Mouse (Mus musculus) megakaryocyte-erythroid progenitor cell, adult 5 weeks (primary cell): ENCODE measurements around the gene Cnbd2. TPM values are rescaled to one million over a fixed set of nuclear protein-coding genes. Genes with fewer than 3 reads are reported as not detected.

Experiments used
- polyA plus RNA-seq: library from polyadenylated mRNA; stranded (reverse); fragments of >175 nt; gene quantifications from 2 replicates; pipeline ENCODE4 v1.2.3, GENCODE M21; 2012

Gene Cnbd2
- 2.3 and 2.5 TPM in 2 replicates for polyA plus RNA-seq

GRCm38 (mm10) chr2:156312297-156312897 lies at the start of gene Cnbd2, which contains the start of gene Scand1:
Gene Cnbd2 (plus strand): TSS chr2:156312299.
Gene Scand1 (minus strand): TSS chr2:156312704.

GRCm38 (mm10) chr2:156420694-156421380 lies 108.7 kb downstream of the Cnbd2 start, which contains the start of gene Epb41l1:
Gene Epb41l1 (plus strand): TSS chr2:156420909.

Other genes starting within 250 kb of the Cnbd2 start
- 3.5 and 5.3 TPM in 2 replicates for gene Spag4, start 247.1 kb upstream of the Cnbd2 start, polyA plus RNA-seq
- 36.1 and 36.4 TPM in 2 replicates for gene Cpne1, start 200.3 kb upstream of the Cnbd2 start, polyA plus RNA-seq
- 4.0 and 4.6 TPM in 2 replicates for gene Rbm12, start 200.3 kb upstream of the Cnbd2 start, polyA plus RNA-seq
- 2.8 and 3.6 TPM in 2 replicates for gene Gm28036, start 185.2 kb upstream of the Cnbd2 start, polyA plus RNA-seq
- gene Romo1, start 168.3 kb upstream of the Cnbd2 start, polyA plus RNA-seq: 262 TPM in 2 replicates
- 25.1 and 26.9 TPM in 2 replicates for gene Nfs1, start 168.1 kb upstream of the Cnbd2 start, polyA plus RNA-seq
- 330 and 499 TPM in 2 replicates for gene Rbm39, start 132.1 kb upstream of the Cnbd2 start, polyA plus RNA-seq
- 31.4 and 48.9 TPM in 2 replicates for gene Phf20, start 115.8 kb upstream of the Cnbd2 start, polyA plus RNA-seq
- gene Scand1, start 405 bp downstream of the Cnbd2 start, polyA plus RNA-seq: 667 and 724 TPM in 2 replicates
- 2.0 and 2.3 TPM in 2 replicates for gene Epb41l1, start 108.6 kb downstream of the Cnbd2 start, polyA plus RNA-seq
- 12.5 and 13.3 TPM in 2 replicates for gene Aar2, start 235.3 kb downstream of the Cnbd2 start, polyA plus RNA-seq